Mouse (Mus musculus) mesoderm, embryonic 11.5 days (tissue): ENCODE results near the gene 4930402K13Rik.
A peak's percentile ranks its signal among the peaks of the same experiment; 100 is the strongest.
"Not testable (repeated sequence)": the region's sequence is repeated elsewhere in the genome, so short reads cannot be mapped to it uniquely, and the experiment has no call there.

Experiments
- DNase-seq: peaks from one replicate; pipeline ENCODE4 v3.0.0-alpha.2; 2012; ENCODE audit warnings: low read depth, low spot score

4930402K13Rik gene

GRCm38 (mm10) chrX:9104262-9104661 is at the start of gene 4930402K13Rik:
Gene 4930402K13Rik (plus strand): TSS chrX:9104562.
- DNase-seq, result no peak

- not testable (repeated sequence) for DNase-seq
Observed at GRCm38 (mm10) chrX:9060952-9061351, 43.4 kb upstream of the 4930402K13Rik start.

- DNase-seq, result no peak
Observed at GRCm38 (mm10) chrX:9062101-9062500, 42.3 kb upstream of the 4930402K13Rik start.

GRCm38 (mm10) chrX:9062715-9063114 is 41.6 kb upstream of the 4930402K13Rik start, which contains the start of gene Fthl17f:
Gene Fthl17f (plus strand): TSS chrX:9063015.
- DNase-seq, result not testable (repeated sequence)

- DNase-seq, result peak; percentile 0
Observed at GRCm38 (mm10) chrX:9077699-9078098, 26.7 kb upstream of the 4930402K13Rik start.

GRCm38 (mm10) chrX:9095066-9095465 is 9.3 kb upstream of the 4930402K13Rik start:
- DNase-seq, result not testable (repeated sequence)

GRCm38 (mm10) chrX:9110381-9110780 is 6.0 kb downstream of the 4930402K13Rik start:
- DNase-seq, result no peak

GRCm38 (mm10) chrX:9124928-9125327 is 20.6 kb downstream of the 4930402K13Rik start:
- DNase-seq, result no peak

- peak; percentile 13 for DNase-seq
Observed at GRCm38 (mm10) chrX:9128317-9128831, 24.0 kb downstream of the 4930402K13Rik start.

- DNase-seq, result no peak
Observed at GRCm38 (mm10) chrX:9139290-9139948, 35.1 kb downstream of the 4930402K13Rik start.

- DNase-seq, result no peak
Observed at GRCm38 (mm10) chrX:9142669-9143068, 38.3 kb downstream of the 4930402K13Rik start.
